ENCODE assay signal across 20 mouse cellular contexts in genomic region chr7:143482541-143482940, GRCm38 (mm10). TPM values are rescaled to one million over a fixed set of nuclear protein-coding genes. Genes with fewer than 3 reads are reported as not detected.
DNase-seq lines count a peak whose midpoint lies in the region; ATAC-seq and TF ChIP-seq lines count a peak whose summit lies in the region.
"Had no signal": no experiment of that assay in that cellular context is flagged by ENCODE, and none has a peak within 500 bp of the region (broad histone marks: within the 10 kb centered on the region; RNA-seq: fewer than 3 reads in every experiment).

No protein-coding gene starts in this region.

- TF ChIP-seq EP300 in liver, postnatal 0 days (IDR thresholded peaks at IDR 0.05; ENCODE audit: low read depth): no peak

- DNase-seq in hindbrain, embryonic 10.5 days (ENCODE audit: low spot score): no peak
- DNase-seq in midbrain, embryonic 10.5 days (ENCODE audit: low spot score): no peak
- DNase-seq in midbrain, postnatal 0 days (ENCODE audit: low spot score): no peak
- no peak for DNase-seq in kidney, postnatal 0 days (ENCODE audit: low spot score)
- DNase-seq in liver, postnatal 0 days: no peak
- no peak for DNase-seq in heart, adult 11 months
- DNase-seq in gastrocnemius, postnatal 14 days: no peak
- DNase-seq: B cell, adult 2 months; cerebellum, adult 8-10 months; layer of hippocampus, adult 9-11 months; lung, postnatal 4 days; right cerebral cortex, postnatal 14 days; thymus, postnatal 14 days had no signal

- H3K36me3 ChIP-seq in hindbrain, embryonic 10.5 days: no peaks in the 10 kb centered on the region
- no peaks in the 10 kb centered on the region for H3K36me3 ChIP-seq in hindbrain, embryonic 13.5 days
- H3K36me3 ChIP-seq in midbrain, embryonic 10.5 days: no peaks in the 10 kb centered on the region
- no peaks in the 10 kb centered on the region for H3K36me3 ChIP-seq in midbrain, postnatal 0 days (ENCODE audit: insufficient read depth, low read length)
- no peaks in the 10 kb centered on the region for H3K36me3 ChIP-seq in kidney, postnatal 0 days (ENCODE audit: insufficient read depth, low read length)
- H3K36me3 ChIP-seq in liver, postnatal 0 days (replicated peaks; ENCODE audit: insufficient read depth, low read length): no peaks in the 10 kb centered on the region
- H3K36me3 ChIP-seq: embryonic facial prominence, embryonic 12.5 days; heart, embryonic 13.5 days; neural tube, embryonic 15.5 days had no signal

- intact Hi-C loops in gastrocnemius, postnatal 14 days (cut with DNase I; ENCODE audit: low total_unique reads): loop anchor here (10.0 kb wide), 1 partner anchor 272 kb away; the partner anchor contains the start of gene Osbpl5

- H3K4me2 ChIP-seq in hindbrain, embryonic 13.5 days: no peak overlapping the region
- H3K4me2 ChIP-seq in midbrain, postnatal 0 days (ENCODE audit: low read depth, low read length, poor library complexity, severe bottlenecking): no peak overlapping the region
- H3K4me2 ChIP-seq in kidney, postnatal 0 days (ENCODE audit: low read length): no peak overlapping the region
- H3K4me2 ChIP-seq in liver, postnatal 0 days (ENCODE audit: low read depth, low read length): no peak overlapping the region
- H3K4me2 ChIP-seq: embryonic facial prominence, embryonic 12.5 days; heart, embryonic 13.5 days; neural tube, embryonic 15.5 days had no signal

- H3K4me1 ChIP-seq in hindbrain, embryonic 10.5 days (replicated peaks): peaks cover 17% of the 10 kb centered on the region
- peaks cover 6% of the 10 kb centered on the region; the same call in 1 of the 2 replicates for H3K4me1 ChIP-seq in hindbrain, embryonic 13.5 days (replicated peaks)
- H3K4me1 ChIP-seq in midbrain, embryonic 10.5 days: peaks cover 9% of the 10 kb centered on the region
- H3K4me1 ChIP-seq in midbrain, postnatal 0 days (ENCODE audit: insufficient read depth, low read length): no peaks in the 10 kb centered on the region
- H3K4me1 ChIP-seq in kidney, postnatal 0 days (replicated peaks; ENCODE audit: insufficient read depth, low read length): no peaks in the 10 kb centered on the region
- H3K4me1 ChIP-seq in liver, postnatal 0 days (ENCODE audit: insufficient read depth): no peaks in the 10 kb centered on the region; the same call in 1 of the 2 replicates
- H3K4me1 ChIP-seq: neural tube, embryonic 15.5 days had no signal

- H3K27ac ChIP-seq in hindbrain, embryonic 10.5 days: peak overlapping the region; percentile 56
- H3K27ac ChIP-seq in hindbrain, embryonic 13.5 days: no peak overlapping the region
- H3K27ac ChIP-seq in midbrain, embryonic 10.5 days (replicated peaks): peak overlapping the region; percentile 58; the same call in 1 of the 2 replicates
- H3K27ac ChIP-seq in midbrain, postnatal 0 days (ENCODE audit: low read depth, low read length): no peak overlapping the region
- no peak overlapping the region for H3K27ac ChIP-seq in kidney, postnatal 0 days
- no peak overlapping the region for H3K27ac ChIP-seq in liver, postnatal 0 days (ENCODE audit: low read depth)
- H3K27ac ChIP-seq: embryonic facial prominence, embryonic 12.5 days; heart, embryonic 13.5 days; neural tube, embryonic 15.5 days had no signal

- no peak for TF ChIP-seq CTCF in midbrain, postnatal 0 days (IDR thresholded peaks at IDR 0.05)
- no peak for TF ChIP-seq CTCF in kidney, postnatal 0 days (IDR thresholded peaks at IDR 0.05; ENCODE audit: low read depth)
- no peak for TF ChIP-seq CTCF in liver, postnatal 0 days (IDR thresholded peaks at IDR 0.05; ENCODE audit: low read depth)

- 16% methylated on average over 6 of the region's 6 CpGs for WGBS in hindbrain, embryonic 10.5 days
- WGBS in hindbrain, embryonic 13.5 days: 12% methylated on average over 6 of the region's 6 CpGs
- WGBS in midbrain, embryonic 10.5 days: 15% methylated on average over 6 of the region's 6 CpGs
- WGBS in midbrain, postnatal 0 days: 11% methylated on average over 6 of the region's 6 CpGs
- WGBS in kidney, postnatal 0 days: 11% methylated on average over 6 of the region's 6 CpGs
- WGBS in liver, postnatal 0 days (ENCODE audit: insufficient replicate concordance): 20% methylated on average over 6 of the region's 6 CpGs

- H3K9me3 ChIP-seq in hindbrain, embryonic 10.5 days: no peaks in the 10 kb centered on the region
- no peaks in the 10 kb centered on the region for H3K9me3 ChIP-seq in hindbrain, embryonic 13.5 days
- no peaks in the 10 kb centered on the region for H3K9me3 ChIP-seq in midbrain, embryonic 10.5 days (replicated peaks)
- H3K9me3 ChIP-seq in midbrain, postnatal 0 days (ENCODE audit: low read length): no peaks in the 10 kb centered on the region
- H3K9me3 ChIP-seq in kidney, postnatal 0 days (replicated peaks; ENCODE audit: low read length): no peaks in the 10 kb centered on the region
- H3K9me3 ChIP-seq in liver, postnatal 0 days (ENCODE audit: low read length): no peaks in the 10 kb centered on the region
- H3K9me3 ChIP-seq: embryonic facial prominence, embryonic 12.5 days; heart, embryonic 13.5 days; neural tube, embryonic 15.5 days had no signal

- H3K4me3 ChIP-seq in hindbrain, embryonic 10.5 days: no peak overlapping the region
- no peak overlapping the region for H3K4me3 ChIP-seq in hindbrain, embryonic 13.5 days
- no peak overlapping the region for H3K4me3 ChIP-seq in midbrain, embryonic 10.5 days
- H3K4me3 ChIP-seq in midbrain, postnatal 0 days (ENCODE audit: low read depth, low read length): no peak overlapping the region
- no peak overlapping the region for H3K4me3 ChIP-seq in kidney, postnatal 0 days (replicated peaks; ENCODE audit: low read depth, low read length)
- H3K4me3 ChIP-seq in liver, postnatal 0 days (ENCODE audit: low read depth, low read length): no peak overlapping the region
- H3K4me3 ChIP-seq: embryonic facial prominence, embryonic 12.5 days; heart, embryonic 13.5 days; neural tube, embryonic 15.5 days had no signal

- peaks cover 32% of the 10 kb centered on the region for H3K27me3 ChIP-seq in hindbrain, embryonic 10.5 days (ENCODE audit: insufficient read depth, poor library complexity, severe bottlenecking)
- H3K27me3 ChIP-seq in hindbrain, embryonic 13.5 days: peaks cover 16% of the 10 kb centered on the region; the same call in 1 of the 2 replicates
- peaks cover 14% of the 10 kb centered on the region for H3K27me3 ChIP-seq in midbrain, embryonic 10.5 days (ENCODE audit: low read depth, poor library complexity, severe bottlenecking)
- peaks cover 3% of the 10 kb centered on the region; the same call in 1 of the 2 replicates for H3K27me3 ChIP-seq in midbrain, postnatal 0 days (ENCODE audit: insufficient read depth, low read length)
- no peaks in the 10 kb centered on the region for H3K27me3 ChIP-seq in kidney, postnatal 0 days (ENCODE audit: insufficient read depth, low read length)
- no peaks in the 10 kb centered on the region for H3K27me3 ChIP-seq in liver, postnatal 0 days (ENCODE audit: insufficient read depth, low read length)
- H3K27me3 ChIP-seq: neural tube, embryonic 15.5 days had no signal

- no peak overlapping the region for H3K9ac ChIP-seq in hindbrain, embryonic 13.5 days
- no peak overlapping the region for H3K9ac ChIP-seq in midbrain, postnatal 0 days (replicated peaks; ENCODE audit: low read length, poor library complexity, severe bottlenecking)
- H3K9ac ChIP-seq in kidney, postnatal 0 days (ENCODE audit: low read depth, low read length): no peak overlapping the region
- H3K9ac ChIP-seq in liver, postnatal 0 days (replicated peaks): no peak overlapping the region
- H3K9ac ChIP-seq: embryonic facial prominence, embryonic 12.5 days; heart, embryonic 13.5 days; neural tube, embryonic 15.5 days had no signal

- no peak for ATAC-seq in hindbrain, embryonic 13.5 days (ENCODE audit: low FRiP score)
- no peak for ATAC-seq in midbrain, postnatal 0 days (ENCODE audit: low FRiP score)
- ATAC-seq in kidney, postnatal 0 days (replicated peaks; ENCODE audit: low FRiP score, low read depth): peak; percentile 37; the same call in 1 of the 2 replicates
- ATAC-seq in liver, postnatal 0 days: 0 out of 2 replicates have a peak, but pooled peaks have one; percentile 7

RNA-seq across cellular contexts. Expression of gene Slc22a18, which starts 9.0 kb away (rescaled TPM):
- 0.39 and 0.58 TPM in 2 replicates for polyA plus RNA-seq in hindbrain, embryonic 10.5 days (2016; fragmentation: Nextera tagmentation; extraction: Ambion mirVana)
- 0.60 and 0.78 TPM in 2 replicates for polyA plus RNA-seq in hindbrain, embryonic 13.5 days (2015; fragmentation: Nextera tagmentation; extraction: Ambion mirVana)
- polyA plus RNA-seq in midbrain, embryonic 10.5 days (2016; fragmentation: Nextera tagmentation; extraction: Ambion mirVana): 0.17 and 0.20 TPM in 2 replicates
- 0.33 and 0.47 TPM in 2 replicates for total RNA-seq in midbrain, postnatal 0 days (2014; rRNA removed)
- 0.71 and 0.86 TPM in 2 replicates for polyA plus RNA-seq in midbrain, postnatal 0 days (2015; fragmentation: Nextera tagmentation; extraction: Ambion mirVana)
- 22.1 and 22.7 TPM in 2 replicates for polyA plus RNA-seq in kidney, postnatal 0 days (2015; fragmentation: Nextera tagmentation; extraction: Ambion mirVana)
- polyA plus RNA-seq in liver, postnatal 0 days (2015; fragmentation: Nextera tagmentation; extraction: Ambion mirVana): 18.6 and 20.4 TPM in 2 replicates
- under 1 TPM; 0.31 to 0.35 TPM for total RNA-seq in gastrocnemius, postnatal 14 days (2021)
- total RNA-seq: monocyte, adult 5-6 weeks had no signal

RNA-seq across cellular contexts. Expression of gene Phlda2, which starts 20.4 kb away (rescaled TPM):
- 0.92 and 1.5 TPM in 2 replicates for polyA plus RNA-seq in hindbrain, embryonic 10.5 days (2016; fragmentation: Nextera tagmentation; extraction: Ambion mirVana)
- polyA plus RNA-seq in hindbrain, embryonic 13.5 days (2015; fragmentation: Nextera tagmentation; extraction: Ambion mirVana): 0.53 and 1.5 TPM in 2 replicates
- 0.43 and 0.96 TPM in 2 replicates for polyA plus RNA-seq in midbrain, embryonic 10.5 days (2016; fragmentation: Nextera tagmentation; extraction: Ambion mirVana)
- total RNA-seq in midbrain, postnatal 0 days (2014; rRNA removed): 10.0 TPM in 1 of 2 replicates, not detected in the other
- 0.51 TPM in 1 of 2 replicates, not detected in the other for polyA plus RNA-seq in midbrain, postnatal 0 days (2015; fragmentation: Nextera tagmentation; extraction: Ambion mirVana)
- 23.8 and 23.9 TPM in 2 replicates for polyA plus RNA-seq in kidney, postnatal 0 days (2015; fragmentation: Nextera tagmentation; extraction: Ambion mirVana)
- polyA plus RNA-seq in liver, postnatal 0 days (2015; fragmentation: Nextera tagmentation; extraction: Ambion mirVana): 10.5 and 10.8 TPM in 2 replicates
- not detected for total RNA-seq in gastrocnemius, postnatal 14 days (2021)
- total RNA-seq: gastrocnemius, adult 18-20 months; left cerebral cortex, postnatal 25 days; monocyte, adult 5-6 weeks had no signal

RNA-seq across cellular contexts. Expression of gene Cdkn1c, which starts 21.7 kb away (rescaled TPM):
- 438 and 682 TPM in 2 replicates for polyA plus RNA-seq in hindbrain, embryonic 10.5 days (2016; fragmentation: Nextera tagmentation; extraction: Ambion mirVana)
- polyA plus RNA-seq in hindbrain, embryonic 13.5 days (2015; fragmentation: Nextera tagmentation; extraction: Ambion mirVana): 359 and 375 TPM in 2 replicates
- 329 and 443 TPM in 2 replicates for polyA plus RNA-seq in midbrain, embryonic 10.5 days (2016; fragmentation: Nextera tagmentation; extraction: Ambion mirVana)
- 107 and 131 TPM in 2 replicates for total RNA-seq in midbrain, postnatal 0 days (2014; rRNA removed)
- polyA plus RNA-seq in midbrain, postnatal 0 days (2015; fragmentation: Nextera tagmentation; extraction: Ambion mirVana): 111 and 115 TPM in 2 replicates
- polyA plus RNA-seq in kidney, postnatal 0 days (2015; fragmentation: Nextera tagmentation; extraction: Ambion mirVana): 498 and 594 TPM in 2 replicates
- 36.4 and 52.4 TPM in 2 replicates for polyA plus RNA-seq in liver, postnatal 0 days (2015; fragmentation: Nextera tagmentation; extraction: Ambion mirVana)
- total RNA-seq in gastrocnemius, postnatal 14 days (2021): 100 to 1,000 TPM; 565 to 617 TPM

Comparison
In these comparisons a context has a peak if more than half of its experiments do, and no peak if none do; other contexts are left out.
1. H3K27ac ChIP-seq: peak in hindbrain, embryonic 10.5 days (single experiment) and midbrain, embryonic 10.5 days (single experiment); none in hindbrain, embryonic 13.5 days (single experiment), midbrain, postnatal 0 days (single experiment), kidney, postnatal 0 days (single experiment) and liver, postnatal 0 days (single experiment).
2. ATAC-seq: peak in kidney, postnatal 0 days (single experiment) and liver, postnatal 0 days (single experiment); none in hindbrain, embryonic 13.5 days (single experiment) and midbrain, postnatal 0 days (single experiment).
3. RNA of gene Slc22a18, which starts 9.0 kb away (polyA plus RNA-seq): 22.1 to 22.7 TPM in kidney, postnatal 0 days and 18.6 to 20.4 TPM in liver, postnatal 0 days; 0.71 to 0.86 TPM in midbrain, postnatal 0 days, 0.60 to 0.78 TPM in hindbrain, embryonic 13.5 days, 0.39 to 0.58 TPM in hindbrain, embryonic 10.5 days and 0.17 to 0.20 TPM in midbrain, embryonic 10.5 days; every median in the first group is over 10 times any median in the second.